Mouse (Mus musculus): ENCODE results near the gene Mid1. TPM values are rescaled to one million over a fixed set of nuclear protein-coding genes. Genes with fewer than 3 reads are reported as not detected.

Mid1 gene
- polyA plus RNA-seq, 1 experiment from 2014 or later, result 1.5 TPM

DNA sequence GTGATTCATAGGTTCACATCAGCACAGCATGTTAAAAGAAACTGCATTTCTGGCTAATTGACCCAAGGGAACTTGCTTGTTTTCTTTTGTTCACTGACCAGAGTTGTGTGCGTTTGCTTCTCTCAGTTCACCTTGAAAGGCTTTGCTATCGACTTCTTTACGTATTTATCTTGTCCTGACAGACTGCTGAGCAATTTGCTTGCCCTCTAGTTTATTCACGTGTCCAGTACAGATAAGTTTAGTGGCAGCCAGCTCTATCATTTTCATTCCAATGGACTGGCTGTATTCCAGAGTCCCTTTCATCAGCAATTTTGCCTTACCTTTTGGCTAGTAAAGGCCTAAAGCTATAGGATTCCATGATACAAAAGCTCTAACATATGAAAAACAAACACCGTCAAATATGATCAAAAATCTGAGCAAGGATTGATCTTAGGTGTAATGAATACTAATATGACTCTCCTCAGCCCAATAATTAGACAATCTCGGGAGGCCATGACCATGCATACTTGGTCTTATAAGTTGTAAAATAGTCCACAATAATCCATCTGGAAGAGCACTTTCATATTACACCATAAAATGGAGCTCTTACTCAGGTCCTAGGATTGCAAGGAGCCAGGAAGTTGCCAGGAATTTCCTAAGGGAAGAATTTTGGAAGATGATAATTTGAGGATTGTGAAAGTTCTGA, 7.4 kb downstream of the Mid1 start:
- no peak for DNase-seq (ENCODE audit: low spot score)
- WGBS, result 71% methylated on average over 6 of the region's 6 CpGs
- no peak for ATAC-seq (ENCODE audit: low FRiP score, low TSS enrichment)

GRCm38 (mm10) chrX:169704016-169704602, 19.1 kb downstream of the Mid1 start:
- DNase-seq (ENCODE audit: low spot score), result no peak
- Histone ChIP-seq H3K4me2 (replicated peaks; ENCODE audit: low read depth) (no peak overlapping the region), H3K27me3 (ENCODE audit: control insufficient read depth, insufficient read depth, low read length) (no peaks in the 10 kb centered on the region), H3K27ac (replicated peaks) (no peak overlapping the region), H3K9ac (ENCODE audit: low read length) (no peak overlapping the region), H3K36me3 (ENCODE audit: control insufficient read depth, insufficient read depth, low read length) (no peaks in the 10 kb centered on the region), H3K4me3 (ENCODE audit: low read depth, low read length) (no peak overlapping the region), H3K4me1 (replicated peaks; ENCODE audit: control insufficient read depth, insufficient read depth) (no peaks in the 10 kb centered on the region), H3K9me3 (ENCODE audit: control insufficient read depth, low read length) (no peaks in the 10 kb centered on the region)
- no peak for TF ChIP-seq CTCF (IDR thresholded peaks at IDR 0.05; ENCODE audit: low read depth)
- no peak for TF ChIP-seq EP300 (optimal IDR thresholded peaks at IDR 0.05)
- WGBS, result 94% methylated on average over 2 of the region's 2 CpGs
- ATAC-seq (ENCODE audit: low FRiP score, low TSS enrichment), result no peak

More for the DNA sequence above, 7.4 kb downstream of the Mid1 start:
- Histone ChIP-seq H3K4me2 (replicated peaks; ENCODE audit: low read depth) (no peak overlapping the region), H3K9me3 (ENCODE audit: control insufficient read depth, low read length) (no peaks in the 10 kb centered on the region), H3K4me1 (replicated peaks; ENCODE audit: control insufficient read depth, insufficient read depth) (no peaks in the 10 kb centered on the region), H3K27ac (replicated peaks) (no peak overlapping the region), H3K27me3 (ENCODE audit: control insufficient read depth, insufficient read depth, low read length) (no peaks in the 10 kb centered on the region), H3K4me3 (ENCODE audit: low read depth, low read length) (no peak overlapping the region), H3K36me3 (ENCODE audit: control insufficient read depth, insufficient read depth, low read length) (no peaks in the 10 kb centered on the region), H3K9ac (ENCODE audit: low read length) (no peak overlapping the region)
- TF ChIP-seq EP300 (optimal IDR thresholded peaks at IDR 0.05) (no peak), CTCF (IDR thresholded peaks at IDR 0.05; ENCODE audit: low read depth) (no peak)

DNA sequence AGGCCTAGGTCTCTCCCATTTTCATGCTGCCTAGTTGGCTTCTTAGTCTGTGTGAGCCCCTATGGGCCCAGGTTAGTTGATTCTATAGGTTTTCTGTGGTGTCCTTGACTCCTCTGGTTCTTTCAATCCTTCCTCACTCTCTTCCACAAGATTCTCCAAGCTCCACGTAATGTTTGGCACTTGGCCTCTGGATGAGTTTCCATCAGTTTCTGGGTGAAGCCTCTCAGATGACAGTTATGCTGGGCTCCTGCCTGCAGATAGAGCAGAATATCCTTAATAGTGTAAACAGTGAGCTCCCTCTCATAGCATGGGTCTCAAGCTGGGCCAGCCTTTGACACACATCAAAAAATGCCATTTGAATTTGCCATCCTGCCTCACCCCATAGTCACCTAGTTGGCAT, 38.5 kb downstream of the Mid1 start:
- no peak overlapping the region for H3K4me2 ChIP-seq (replicated peaks; ENCODE audit: low read depth)

GRCm38 (mm10) chrX:169735387-169735969, 50.5 kb downstream of the Mid1 start:
- no peak overlapping the region for H3K4me2 ChIP-seq (replicated peaks; ENCODE audit: low read depth)
- WGBS, result 58% methylated on average over 3 of the region's 3 CpGs
- H3K27ac ChIP-seq (replicated peaks), result no peak overlapping the region
- H3K9ac ChIP-seq (ENCODE audit: low read length), result no peak overlapping the region
- DNase-seq (ENCODE audit: low spot score), result no peak
- H3K27me3 ChIP-seq (ENCODE audit: control insufficient read depth, insufficient read depth, low read length), result no peaks in the 10 kb centered on the region
- H3K36me3 ChIP-seq (ENCODE audit: control insufficient read depth, insufficient read depth, low read length), result no peaks in the 10 kb centered on the region
- H3K4me3 ChIP-seq (ENCODE audit: low read depth, low read length), result no peak overlapping the region
- TF ChIP-seq EP300 (optimal IDR thresholded peaks at IDR 0.05), result no peak
- no peak for TF ChIP-seq CTCF (IDR thresholded peaks at IDR 0.05; ENCODE audit: low read depth)
- ATAC-seq (ENCODE audit: low FRiP score, low TSS enrichment), result no peak
- no peaks in the 10 kb centered on the region for H3K9me3 ChIP-seq (ENCODE audit: control insufficient read depth, low read length)
- no peaks in the 10 kb centered on the region for H3K4me1 ChIP-seq (replicated peaks; ENCODE audit: control insufficient read depth, insufficient read depth)

More for the DNA sequence above, 38.5 kb downstream of the Mid1 start:
- no peak overlapping the region for H3K4me3 ChIP-seq (ENCODE audit: low read depth, low read length)
- no peak overlapping the region for H3K9ac ChIP-seq (ENCODE audit: low read length)
- H3K36me3 ChIP-seq (ENCODE audit: control insufficient read depth, insufficient read depth, low read length), result no peaks in the 10 kb centered on the region
- no peaks in the 10 kb centered on the region for H3K4me1 ChIP-seq (replicated peaks; ENCODE audit: control insufficient read depth, insufficient read depth)
- H3K27ac ChIP-seq (replicated peaks), result no peak overlapping the region
- no peaks in the 10 kb centered on the region for H3K9me3 ChIP-seq (ENCODE audit: control insufficient read depth, low read length)
- TF ChIP-seq CTCF (IDR thresholded peaks at IDR 0.05; ENCODE audit: low read depth) (no peak), EP300 (optimal IDR thresholded peaks at IDR 0.05) (no peak)
- no peaks in the 10 kb centered on the region for H3K27me3 ChIP-seq (ENCODE audit: control insufficient read depth, insufficient read depth, low read length)
- 53% methylated on average over 1 of the region's 1 CpGs for WGBS
- no peak for ATAC-seq (ENCODE audit: low FRiP score, low TSS enrichment)
- no peak for DNase-seq (ENCODE audit: low spot score)

DNA sequence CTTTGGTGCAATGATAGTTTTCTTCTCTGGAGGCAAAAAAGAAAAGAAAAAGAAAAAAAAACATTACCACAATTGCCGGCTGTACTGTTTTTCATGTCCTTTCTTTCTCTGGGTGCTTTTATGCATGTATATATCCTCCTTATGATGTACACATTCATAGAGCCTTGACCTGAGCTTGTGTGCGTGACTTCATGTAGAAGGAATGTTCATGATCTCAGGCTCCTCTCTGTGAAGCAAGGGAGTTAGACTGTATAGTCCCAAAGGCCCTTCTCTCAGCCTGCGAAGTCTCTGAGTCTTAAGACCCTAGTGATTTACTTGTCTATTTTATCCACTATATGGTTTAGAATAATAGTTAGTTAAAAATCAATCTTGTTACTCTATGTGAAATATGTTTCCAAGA, 73.0 kb downstream of the Mid1 start:
- no peak overlapping the region for H3K9ac ChIP-seq (ENCODE audit: low read length)
- no peak overlapping the region for H3K27ac ChIP-seq (replicated peaks)
- H3K36me3 ChIP-seq (ENCODE audit: control insufficient read depth, insufficient read depth, low read length), result no peaks in the 10 kb centered on the region
- TF ChIP-seq CTCF (IDR thresholded peaks at IDR 0.05; ENCODE audit: low read depth) (no peak), EP300 (optimal IDR thresholded peaks at IDR 0.05) (no peak)
- no peak for ATAC-seq (ENCODE audit: low FRiP score, low TSS enrichment)
- no peak overlapping the region for H3K4me3 ChIP-seq (ENCODE audit: low read depth, low read length)
- no peak overlapping the region for H3K4me2 ChIP-seq (replicated peaks; ENCODE audit: low read depth)
- 66% methylated on average over 3 of the region's 3 CpGs for WGBS
- DNase-seq (ENCODE audit: low spot score), result no peak
- H3K9me3 ChIP-seq (ENCODE audit: control insufficient read depth, low read length), result no peaks in the 10 kb centered on the region
- H3K27me3 ChIP-seq (ENCODE audit: control insufficient read depth, insufficient read depth, low read length), result no peaks in the 10 kb centered on the region
- H3K4me1 ChIP-seq (replicated peaks; ENCODE audit: control insufficient read depth, insufficient read depth), result no peaks in the 10 kb centered on the region

DNA sequence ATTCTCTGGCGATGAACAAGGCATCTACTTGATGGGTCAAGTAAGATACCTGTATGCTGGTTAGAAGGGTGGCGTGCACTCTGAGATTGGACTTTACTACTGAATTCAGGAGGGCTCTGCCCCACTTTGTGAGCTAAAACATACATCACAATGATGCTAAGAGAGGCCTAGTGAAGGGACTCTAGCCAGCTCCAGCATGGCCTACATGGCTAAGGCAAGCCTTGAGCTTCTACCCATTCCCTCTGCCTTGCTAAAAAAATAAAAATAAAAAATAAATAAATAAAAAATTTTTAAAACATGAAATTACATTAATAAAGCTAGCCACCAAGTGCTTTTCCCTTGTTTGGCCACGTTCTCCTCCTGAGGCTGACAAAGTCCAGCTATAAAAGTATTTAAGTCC, 94.5 kb downstream of the Mid1 start, which contains the start of gene 4933400A11Rik:
4933400A11Rik (minus strand) TSS at position 101 of the 400 bp plus-strand sequence.
- DNase-seq (ENCODE audit: low spot score) (no peak), ATAC-seq (ENCODE audit: low FRiP score, low TSS enrichment) (no peak)
- H3K9ac ChIP-seq (ENCODE audit: low read length), result no peak within 1 kb of the TSS
- H3K4me2 ChIP-seq (replicated peaks; ENCODE audit: low read depth), result no peak within 1 kb of the TSS
- H3K27me3 ChIP-seq (ENCODE audit: control insufficient read depth, insufficient read depth, low read length), result no peaks in the 10 kb centered on the region
- no peak for TF ChIP-seq CTCF (IDR thresholded peaks at IDR 0.05; ENCODE audit: low read depth)
- TF ChIP-seq EP300 (optimal IDR thresholded peaks at IDR 0.05), result no peak
- no peak within 1 kb of the TSS for H3K27ac ChIP-seq (replicated peaks)
- WGBS, result 89% methylated on average over 3 of the region's 3 CpGs
- no peaks in the 10 kb centered on the region for H3K4me1 ChIP-seq (replicated peaks; ENCODE audit: control insufficient read depth, insufficient read depth)
- H3K9me3 ChIP-seq (ENCODE audit: control insufficient read depth, low read length), result no peaks in the 10 kb centered on the region
- no peak within 1 kb of the TSS for H3K4me3 ChIP-seq (ENCODE audit: low read depth, low read length)
- no peaks in the 10 kb centered on the region for H3K36me3 ChIP-seq (ENCODE audit: control insufficient read depth, insufficient read depth, low read length)

Measured in stomach, postnatal 0 days (tissue).